Mouse (Mus musculus): Measurements from ENCODE around the gene Ankrd10.
"Not testable (repeated sequence)": the region's sequence is repeated elsewhere in the genome, so short reads cannot be mapped to it uniquely, and the experiment has no call there.

Ankrd10 gene

DNA sequence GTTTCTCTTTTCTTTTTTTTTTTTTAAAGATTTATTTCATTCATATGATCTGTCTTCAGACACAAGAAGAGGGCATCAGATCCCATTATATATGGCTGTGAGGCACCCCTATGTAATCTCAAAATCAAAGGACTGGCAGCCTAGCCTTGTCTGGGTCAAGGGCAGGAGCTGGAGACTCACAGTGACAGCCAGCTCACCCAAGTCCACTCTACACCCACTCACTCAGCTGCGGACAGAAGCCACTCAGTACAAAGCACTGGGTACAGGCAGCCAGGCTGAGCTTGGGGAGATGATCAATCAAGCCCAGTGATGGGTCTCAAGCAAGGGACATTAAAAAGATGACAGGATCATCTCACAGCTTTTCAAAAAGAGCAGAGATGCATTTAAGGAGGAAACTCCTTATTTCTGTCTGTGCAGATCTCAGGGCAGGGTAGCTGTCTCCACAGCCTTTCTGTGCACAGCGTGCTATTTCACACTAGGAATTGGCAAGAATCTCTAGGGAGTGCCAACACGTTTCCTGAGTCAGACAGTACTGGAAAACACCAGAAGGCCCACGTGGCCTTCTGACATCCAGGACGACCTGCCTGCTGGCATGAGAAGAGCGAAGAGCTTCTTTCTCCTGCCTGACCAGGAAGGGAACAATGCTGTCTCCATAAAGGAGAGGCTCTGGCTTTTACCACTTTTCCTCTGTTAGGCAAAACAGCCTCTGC lies 21.3 kb downstream of the Ankrd10 start:
- no peak for DNase-seq (ENCODE audit: low spot score)

DNA sequence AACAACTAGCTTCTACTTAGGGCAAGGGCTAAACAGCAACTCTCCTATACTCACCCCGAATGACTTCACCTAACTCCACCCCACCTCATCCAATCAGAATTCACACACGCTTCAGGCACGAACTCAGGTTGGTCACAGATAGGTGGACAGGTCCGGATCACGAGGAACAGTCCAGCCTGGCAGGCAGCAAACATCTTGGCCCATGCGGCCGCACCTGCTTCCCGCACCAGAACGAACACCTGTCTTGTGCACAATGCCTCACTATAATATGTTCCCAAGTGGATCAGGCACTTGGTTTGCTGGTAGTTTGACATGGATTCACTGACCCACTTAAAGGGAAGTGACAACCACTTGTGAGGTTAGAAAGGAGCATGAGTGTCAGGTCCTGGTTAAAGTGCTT lies 26.7 kb downstream of the Ankrd10 start:
- no peak for DNase-seq (ENCODE audit: low spot score)

DNA sequence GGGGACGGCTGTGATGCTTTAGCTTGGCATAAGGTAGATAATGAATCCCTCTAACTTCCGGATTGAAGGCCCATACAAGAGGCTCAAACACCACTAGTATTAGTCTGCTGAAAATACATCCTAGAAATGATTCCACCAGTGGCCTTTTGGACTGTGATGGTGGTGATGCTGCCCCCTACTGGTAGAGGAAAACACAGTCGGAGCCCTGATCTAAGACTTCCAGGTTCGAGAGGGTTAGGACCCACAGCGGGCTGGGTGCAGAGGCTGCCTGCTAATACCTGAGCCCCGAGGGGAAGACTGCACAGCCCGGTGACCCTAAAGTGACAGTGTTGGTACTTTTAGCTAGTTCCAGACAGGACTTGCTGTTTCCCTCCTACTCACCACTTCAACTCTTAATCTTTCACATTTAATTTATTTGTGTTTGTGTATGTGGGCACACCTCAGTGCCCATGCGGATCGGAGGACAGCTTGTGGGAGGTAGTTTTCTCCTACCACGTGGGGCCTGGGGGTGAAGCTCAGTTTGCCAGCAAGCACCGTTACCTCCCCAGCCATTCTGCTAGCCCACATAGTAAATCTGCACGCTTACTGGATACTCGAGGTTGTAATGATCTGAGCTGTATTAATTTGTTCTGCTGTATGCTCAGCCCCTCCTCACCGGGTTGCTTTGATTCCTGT lies 33.4 kb downstream of the Ankrd10 start:
- DNase-seq (ENCODE audit: low spot score): no peak

DNA sequence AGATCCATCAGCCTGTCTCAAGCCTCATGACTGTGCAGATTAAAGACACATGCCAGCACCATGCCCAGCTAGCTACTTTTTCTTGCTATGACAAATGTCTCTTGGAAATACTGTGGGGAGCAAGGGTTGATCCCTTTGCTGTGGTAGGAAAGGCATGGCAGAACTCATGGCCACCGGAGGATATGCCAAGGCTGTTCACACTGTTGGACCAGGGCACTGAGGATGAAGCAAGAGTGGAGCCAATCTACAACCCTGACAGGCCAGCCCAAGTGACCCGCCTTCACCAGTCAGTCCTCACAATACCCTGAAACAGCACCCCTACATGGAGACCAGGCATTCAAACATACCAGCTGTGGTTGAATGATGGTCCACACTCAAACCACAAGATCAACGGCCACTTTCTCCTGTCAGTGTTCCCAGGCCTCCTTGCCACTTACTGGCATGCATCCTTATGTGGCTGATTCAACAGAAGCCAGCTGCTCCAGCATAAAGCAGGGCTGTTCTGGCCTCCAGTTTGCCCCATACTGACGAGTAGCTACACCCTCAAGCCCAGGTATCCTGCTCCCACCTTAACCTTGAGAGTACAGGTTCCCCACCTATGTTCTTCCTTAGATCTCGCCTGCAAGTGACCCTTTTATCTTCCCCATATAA lies 35.1 kb downstream of the Ankrd10 start:
- no peak for DNase-seq (ENCODE audit: low spot score)

DNA sequence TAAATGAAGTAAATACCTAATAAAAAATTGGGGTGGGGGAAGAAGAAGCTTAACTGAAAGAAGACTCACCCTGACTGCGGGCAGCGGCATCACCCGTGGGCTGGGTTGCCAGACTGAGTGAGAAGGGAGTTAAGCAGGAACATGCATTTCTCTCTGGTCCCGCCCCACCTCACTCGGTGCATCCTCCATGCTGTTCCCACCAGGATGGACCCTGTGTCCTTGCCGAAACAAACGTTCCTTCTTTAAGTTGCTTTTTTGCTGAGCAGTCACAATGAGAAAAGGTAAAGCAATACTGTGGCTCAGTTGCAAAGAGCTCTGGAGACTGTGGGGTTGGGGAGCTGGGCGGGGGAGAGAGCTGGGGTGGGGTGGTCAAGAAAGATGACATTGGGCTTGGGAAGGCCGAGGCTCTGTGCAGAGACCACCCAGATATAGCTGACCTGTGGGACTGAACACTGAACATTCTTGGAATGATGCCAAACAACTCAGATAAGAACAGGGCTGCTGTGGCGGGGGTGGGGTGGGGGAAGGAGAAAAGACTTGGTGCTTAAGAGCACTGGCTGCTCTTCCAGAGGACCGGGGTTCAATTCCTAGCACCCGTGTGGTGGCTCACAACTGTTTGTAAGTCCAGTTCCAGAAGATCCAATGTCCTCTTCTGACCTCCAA lies 42.2 kb downstream of the Ankrd10 start:
- DNase-seq (ENCODE audit: low spot score): no peak

DNA sequence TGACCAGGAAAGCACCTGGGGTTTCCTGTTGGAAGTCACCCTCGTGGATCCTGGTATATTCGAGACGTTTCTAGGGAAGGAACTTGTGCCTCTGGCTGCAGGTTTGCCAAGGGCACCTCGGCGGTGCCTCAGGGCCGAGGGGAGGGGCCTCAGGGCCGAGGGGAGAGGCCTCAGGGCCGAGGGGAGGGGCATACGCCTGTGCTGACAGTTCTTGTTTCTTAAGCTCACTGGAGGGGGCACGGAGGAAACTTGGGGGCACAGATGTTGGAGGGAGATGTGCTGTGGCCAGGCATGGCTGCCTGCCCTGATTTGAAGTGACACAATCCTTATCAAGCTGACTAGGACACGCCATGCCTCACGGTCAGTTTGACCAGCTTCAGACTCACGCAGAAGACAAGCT lies 43.3 kb downstream of the Ankrd10 start:
- no peak for DNase-seq (ENCODE audit: low spot score)

DNA sequence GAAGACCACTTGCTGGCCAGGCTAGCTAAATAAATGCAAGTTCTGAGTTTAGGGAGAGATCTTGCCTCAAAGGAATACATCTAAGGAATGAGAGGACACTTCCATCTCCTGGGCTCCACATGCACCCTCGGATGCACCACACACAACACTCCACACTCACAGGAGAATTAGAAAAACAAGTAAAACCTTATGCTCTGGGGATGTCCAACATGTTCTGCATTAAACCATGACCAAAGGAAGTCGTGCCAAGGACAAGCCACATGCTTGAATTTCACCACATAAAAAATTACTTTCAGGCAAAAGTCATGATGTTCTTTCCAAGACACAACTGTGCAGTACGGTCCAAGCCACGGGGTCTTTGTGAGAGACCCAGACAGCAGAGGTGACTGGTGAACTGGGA lies 43.7 kb downstream of the Ankrd10 start:
- DNase-seq (ENCODE audit: low spot score): no peak

DNA sequence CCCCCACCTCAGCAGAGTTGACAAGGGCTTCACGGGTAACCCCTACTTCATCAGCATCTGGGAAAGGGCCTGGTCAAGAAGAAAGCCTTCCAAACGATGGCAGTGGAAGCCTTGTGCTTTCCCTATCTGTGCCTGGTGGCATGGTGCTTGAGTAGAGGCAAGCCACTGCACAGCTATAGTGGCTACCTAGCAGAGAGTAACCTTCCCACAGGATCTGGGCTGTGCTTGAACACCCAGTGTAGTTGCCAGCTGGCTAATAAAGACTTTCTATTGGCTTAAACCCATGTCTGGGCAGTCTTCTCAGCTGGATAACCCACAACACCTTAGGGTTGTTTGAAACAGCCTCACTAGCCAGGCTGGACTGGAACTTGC lies 49.2 kb downstream of the Ankrd10 start:
- DNase-seq (ENCODE audit: low spot score): no peak

DNA sequence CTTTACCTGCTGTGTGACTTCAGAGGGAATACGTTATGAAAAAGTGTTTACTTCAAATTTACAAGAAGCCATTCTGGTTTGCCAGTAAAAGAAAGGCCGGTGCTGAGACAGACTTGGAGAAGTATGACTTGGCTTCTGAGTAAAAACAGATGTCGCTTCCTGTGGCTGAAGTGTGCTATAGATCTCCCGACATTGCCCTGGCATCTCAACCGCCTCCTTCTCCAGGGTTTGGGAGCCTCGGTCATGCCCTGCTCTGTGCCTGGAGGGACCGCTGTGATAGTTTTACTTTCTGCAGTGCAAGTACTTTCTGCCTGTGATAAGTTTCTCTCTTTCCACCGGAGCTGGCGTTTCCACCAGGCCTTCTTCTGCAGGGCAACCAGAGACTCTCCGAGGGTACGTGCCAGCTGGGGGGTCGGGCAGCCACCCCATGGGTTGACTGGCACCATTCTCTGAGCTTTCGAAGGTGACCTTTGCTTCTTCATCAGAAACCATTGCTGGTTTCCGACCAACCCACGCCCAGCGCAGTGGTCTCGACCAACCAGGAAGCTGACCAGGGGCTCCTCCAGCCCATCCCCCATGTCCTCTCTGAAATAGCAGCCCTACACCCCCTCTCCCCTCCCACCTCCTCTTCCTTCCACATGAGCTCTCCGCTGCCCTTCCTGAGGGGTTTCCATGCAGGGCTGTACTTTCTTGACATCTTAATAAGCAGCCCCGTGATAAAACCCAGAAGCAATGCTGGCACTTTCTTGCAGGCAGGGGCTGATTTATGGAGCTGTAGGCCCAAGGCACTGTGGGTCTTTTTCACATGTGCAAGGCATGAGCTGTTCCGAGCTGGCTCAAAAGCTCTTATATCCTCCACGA lies 49.8 kb downstream of the Ankrd10 start:
- DNase-seq (ENCODE audit: low spot score): no peak

DNA sequence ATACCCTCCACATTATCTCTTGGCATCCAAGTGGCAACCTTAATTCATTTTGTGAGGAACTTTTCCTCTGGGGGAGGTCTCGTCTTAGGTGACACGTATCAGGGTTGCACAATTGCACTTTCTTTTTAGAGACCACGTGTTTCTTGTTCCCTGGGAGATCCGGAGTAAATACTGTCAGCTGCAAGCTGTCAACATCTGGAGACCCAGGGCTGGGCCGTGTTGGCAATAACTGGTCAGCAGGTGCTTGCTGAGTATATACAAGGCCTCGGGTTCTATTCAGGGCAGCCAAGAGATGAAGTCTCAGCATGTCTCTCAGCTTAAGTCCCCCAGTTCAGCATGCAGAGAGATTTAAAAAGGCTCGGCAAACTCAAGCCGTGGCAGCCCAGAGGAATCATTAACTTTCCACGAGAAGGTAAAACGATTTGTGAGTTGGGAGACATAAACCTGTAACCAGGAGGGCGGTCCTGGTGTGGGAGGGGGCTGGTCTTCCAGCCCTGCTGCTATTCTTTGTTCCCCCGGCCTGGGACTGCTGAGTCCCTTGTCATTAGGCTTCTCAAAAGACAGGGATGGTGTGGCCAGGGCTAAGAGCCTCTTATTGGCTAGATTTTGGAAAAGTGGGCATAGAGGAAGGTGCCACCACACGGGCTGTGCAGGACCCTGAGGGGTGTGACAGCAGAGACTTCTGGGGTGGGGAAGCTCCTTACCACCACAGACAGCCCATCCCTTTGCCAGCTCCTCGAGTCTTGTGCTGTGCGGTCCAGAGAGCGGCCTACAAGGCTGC lies 59.8 kb downstream of the Ankrd10 start:
- DNase-seq (ENCODE audit: low spot score): no peak

DNA sequence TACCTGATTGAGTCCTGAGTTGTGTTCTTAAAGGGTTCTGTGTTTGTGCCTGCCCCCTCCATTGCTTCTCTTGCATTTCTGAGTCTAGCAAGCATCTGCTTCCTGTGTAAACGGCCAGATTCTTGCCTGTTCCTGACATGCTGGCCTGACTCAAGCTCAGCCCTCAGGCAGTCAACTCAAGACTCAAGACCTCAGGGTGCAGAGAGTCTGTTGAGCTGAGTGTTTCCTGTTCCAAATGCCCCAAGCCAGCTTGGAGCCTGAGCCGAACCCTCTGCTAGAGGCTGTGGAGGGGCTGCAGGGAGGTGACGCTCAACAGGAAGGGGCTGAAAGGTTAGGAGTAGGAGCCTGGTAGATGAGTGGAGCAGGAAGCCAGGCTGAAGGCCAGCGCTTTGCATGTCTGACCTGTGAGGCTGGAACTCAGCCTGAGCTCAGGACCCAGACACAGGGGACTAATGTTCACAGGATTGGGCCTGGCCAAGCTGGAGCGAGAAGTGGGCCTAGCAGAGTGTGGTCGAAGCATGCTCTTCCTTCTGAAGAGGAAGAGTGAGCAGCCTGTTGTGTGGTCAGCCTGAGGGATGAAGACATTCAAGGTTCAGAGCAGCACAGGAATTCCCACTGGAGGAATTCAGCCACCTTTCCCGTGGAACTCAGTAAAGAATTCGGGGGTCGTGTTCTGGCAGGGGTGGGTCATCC lies 60.5 kb downstream of the Ankrd10 start:
- DNase-seq (ENCODE audit: low spot score): no peak

DNA sequence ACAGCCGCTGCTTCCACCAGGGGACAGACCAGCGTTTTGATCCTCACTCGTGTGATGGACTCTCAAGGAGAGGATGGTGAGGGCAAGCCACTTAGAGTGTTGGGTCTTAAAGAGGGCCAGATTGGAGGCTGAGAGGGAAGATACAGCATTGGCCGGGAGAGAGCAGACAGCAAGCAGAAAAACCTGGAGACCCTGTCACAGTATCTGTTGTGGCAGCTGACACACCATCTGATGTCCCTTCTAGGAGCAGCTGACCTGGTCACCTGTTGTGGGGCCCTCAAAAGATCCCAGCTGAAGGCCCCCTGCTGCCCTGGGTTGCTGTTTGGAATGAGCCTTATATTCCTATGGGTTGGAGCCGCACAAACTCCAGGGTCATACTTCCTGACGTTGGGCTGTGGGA lies 63.1 kb downstream of the Ankrd10 start:
- no peak for DNase-seq (ENCODE audit: low spot score)

DNA sequence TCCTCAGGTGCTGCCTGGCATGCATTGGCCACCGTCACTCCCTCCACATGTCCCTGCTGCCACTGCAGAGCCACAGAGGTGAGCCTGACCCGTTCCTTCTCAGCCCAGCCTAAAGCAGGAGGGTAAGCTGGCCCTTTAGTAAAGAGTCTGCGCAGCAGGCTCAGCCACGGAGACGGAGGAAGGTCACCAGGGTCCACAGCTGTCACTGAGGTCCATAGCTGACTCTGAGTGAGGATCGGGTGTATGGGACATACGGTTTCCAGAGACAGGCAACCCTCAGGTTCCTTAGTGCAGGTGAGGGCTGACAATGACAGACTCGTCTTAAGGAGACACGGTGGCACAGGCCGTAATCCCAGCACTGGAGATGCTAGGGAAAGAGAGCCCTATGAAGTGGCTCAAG lies 63.6 kb downstream of the Ankrd10 start:
- no peak for DNase-seq (ENCODE audit: low spot score)

DNA sequence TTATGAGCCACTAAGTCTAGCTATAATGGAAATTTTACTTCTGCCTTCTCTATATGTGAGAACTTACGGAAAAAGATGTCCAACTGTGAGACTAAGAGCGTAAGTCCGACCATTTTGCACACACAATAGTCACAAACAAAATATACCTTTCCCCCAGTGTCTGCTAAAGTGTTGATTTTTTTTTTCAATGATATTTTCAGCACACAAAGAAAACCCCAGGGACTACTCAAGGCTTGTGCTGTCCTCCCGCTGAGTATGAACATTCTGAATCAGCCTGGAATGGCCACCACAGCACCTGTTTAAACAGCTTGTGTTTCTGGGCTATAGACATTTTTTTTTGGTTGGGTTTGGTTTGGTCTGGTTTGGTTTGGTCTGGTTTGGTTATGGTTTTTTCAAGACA lies 64.8 kb downstream of the Ankrd10 start:
- no peak for DNase-seq (ENCODE audit: low spot score)

DNA sequence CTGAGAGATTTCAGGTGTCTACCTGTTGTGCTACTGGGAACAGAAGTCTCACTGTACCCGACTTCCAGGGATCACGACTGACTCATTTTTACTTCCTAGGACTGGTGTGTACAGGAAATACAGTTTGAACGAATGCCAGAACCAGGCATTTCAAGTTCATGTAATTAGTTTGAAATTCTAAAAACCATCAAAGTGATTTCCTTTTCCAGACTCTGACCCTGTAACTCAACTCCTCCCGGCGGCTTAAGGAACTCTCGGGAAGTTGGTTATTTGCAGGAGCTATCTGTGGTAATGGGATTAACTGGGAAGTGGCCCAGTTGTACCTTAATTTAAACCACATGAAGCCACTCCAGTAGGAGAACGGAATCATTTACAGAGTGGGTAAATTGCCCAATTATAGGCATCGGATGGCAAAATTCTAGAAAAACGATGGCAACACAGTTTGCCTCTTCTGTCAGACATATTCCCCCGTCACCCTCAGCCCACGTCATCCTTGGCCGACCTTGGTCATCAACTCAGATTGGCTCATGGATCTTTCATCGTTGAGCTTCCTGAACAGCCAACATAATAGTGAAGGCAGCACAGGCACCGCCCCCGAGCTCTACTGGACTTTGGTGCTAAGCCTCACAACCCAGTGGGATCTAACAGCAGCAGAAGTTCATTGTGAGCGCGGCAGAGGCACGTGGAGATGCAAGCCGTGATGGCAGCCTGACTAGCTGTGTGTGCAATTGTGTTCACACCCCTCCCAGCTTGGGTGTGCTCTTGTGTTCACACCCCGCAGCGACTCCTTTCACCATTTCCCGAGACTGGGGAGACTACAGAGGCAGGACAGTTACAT lies 66.1 kb downstream of the Ankrd10 start:
- DNase-seq (ENCODE audit: low spot score): no peak

DNA sequence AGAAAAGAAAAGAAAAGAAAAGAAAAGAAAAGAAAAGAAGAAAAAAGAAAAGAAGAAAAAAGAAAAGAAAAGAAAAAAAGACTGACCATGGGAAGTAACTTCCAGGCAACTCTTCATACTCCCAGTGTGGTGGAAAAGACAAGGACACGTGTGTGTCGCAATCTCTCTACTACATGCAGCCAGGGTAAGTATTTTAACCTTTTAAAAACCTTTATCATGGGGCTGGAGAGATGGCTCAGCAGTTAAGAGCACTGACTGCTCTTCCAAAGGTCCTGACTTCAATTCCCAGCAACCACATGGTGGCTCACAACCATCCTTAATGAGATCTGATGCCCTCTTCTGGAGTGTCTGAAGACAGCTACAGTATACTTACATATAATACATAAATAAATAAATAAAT lies 67.4 kb downstream of the Ankrd10 start:
- DNase-seq (ENCODE audit: low spot score): not testable (repeated sequence)

DNA sequence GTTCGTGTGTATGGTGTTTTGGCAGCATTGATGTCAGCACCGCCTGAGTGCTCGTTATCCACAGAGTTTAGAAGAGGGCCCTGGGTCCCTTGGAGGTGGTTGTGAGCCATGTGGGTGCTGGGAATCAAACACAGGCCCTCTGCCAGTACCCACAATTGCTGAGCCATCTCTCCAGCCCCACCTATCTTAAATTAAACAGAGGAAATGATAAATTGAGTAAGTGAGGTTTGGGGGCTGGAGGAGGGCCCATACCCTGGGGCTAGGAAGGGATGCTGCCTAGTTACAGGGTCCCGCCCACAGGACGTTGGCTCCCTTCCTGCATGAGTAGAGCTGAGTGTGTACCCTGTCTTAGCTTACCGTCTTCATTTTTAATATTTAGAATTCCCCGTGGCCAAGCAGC lies 70.8 kb downstream of the Ankrd10 start:
- no peak for DNase-seq (ENCODE audit: low spot score)

DNA sequence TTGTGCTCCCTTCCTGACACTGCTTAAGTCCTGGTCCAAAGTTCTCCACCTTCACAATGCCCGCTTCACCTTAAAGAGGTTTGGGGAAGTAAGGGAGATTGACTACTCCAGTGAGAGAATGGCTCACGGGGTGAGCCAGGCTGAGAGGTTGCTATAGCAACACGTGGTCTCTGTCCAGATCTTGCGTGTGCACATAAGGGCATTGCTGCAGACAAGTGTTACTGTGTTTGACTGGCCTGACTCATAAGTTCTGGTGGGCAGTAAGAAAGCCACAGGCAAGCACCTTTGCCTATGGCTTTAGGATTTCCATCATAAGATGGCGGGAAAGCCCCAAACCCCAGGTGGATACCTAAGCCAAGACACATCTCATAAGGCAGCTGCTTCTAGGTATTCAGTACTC lies 71.3 kb downstream of the Ankrd10 start:
- DNase-seq (ENCODE audit: low spot score): no peak
